Mouse (Mus musculus): ENCODE results near the gene Rprml. TPM values are rescaled to one million over a fixed set of nuclear protein-coding genes. Genes with fewer than 3 reads are reported as not detected.

The Rprml gene
- under 1 TPM in 3 of 4 experiments, not detected in 1; 0.32 to 1.00 (median 0.37) TPM for total RNA-seq (2022)

DNA sequence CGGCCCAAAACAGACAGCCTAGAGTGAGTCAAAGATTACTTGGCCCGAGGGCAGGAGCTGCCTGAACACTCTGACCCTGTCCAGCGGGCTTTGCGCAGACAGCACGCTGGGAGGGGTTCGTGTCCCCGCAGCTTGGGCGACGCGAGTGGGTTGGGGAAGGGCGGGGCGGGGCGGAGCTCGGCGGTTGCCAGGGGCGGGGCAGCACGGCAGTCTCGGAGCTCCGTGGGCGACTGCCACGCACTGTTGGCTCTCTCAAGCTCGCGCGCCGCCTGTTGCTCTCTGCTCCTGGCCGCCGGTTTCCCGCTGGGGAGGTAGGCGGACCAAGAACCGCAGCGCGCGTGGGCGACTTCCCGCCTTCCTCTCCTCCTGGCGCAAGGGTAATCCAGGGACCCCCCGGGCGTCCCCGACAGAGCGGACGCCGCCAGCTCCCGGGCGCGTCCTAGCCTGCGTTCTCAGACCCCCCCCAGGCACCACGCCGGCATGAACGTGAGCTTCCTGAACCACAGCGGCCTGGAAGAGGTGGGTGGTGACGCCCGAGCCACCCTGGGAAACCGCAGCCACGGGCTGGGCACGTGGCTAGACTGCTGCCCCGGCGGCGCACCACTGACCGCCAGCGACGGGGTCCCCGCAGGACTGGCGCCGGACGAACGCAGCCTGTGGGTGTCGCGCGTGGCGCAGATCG, at the start of gene Rprml:
Gene Rprml (plus strand): TSS at position 270 of the 682 bp plus-strand sequence.
- DNase-seq = no peak

DNA sequence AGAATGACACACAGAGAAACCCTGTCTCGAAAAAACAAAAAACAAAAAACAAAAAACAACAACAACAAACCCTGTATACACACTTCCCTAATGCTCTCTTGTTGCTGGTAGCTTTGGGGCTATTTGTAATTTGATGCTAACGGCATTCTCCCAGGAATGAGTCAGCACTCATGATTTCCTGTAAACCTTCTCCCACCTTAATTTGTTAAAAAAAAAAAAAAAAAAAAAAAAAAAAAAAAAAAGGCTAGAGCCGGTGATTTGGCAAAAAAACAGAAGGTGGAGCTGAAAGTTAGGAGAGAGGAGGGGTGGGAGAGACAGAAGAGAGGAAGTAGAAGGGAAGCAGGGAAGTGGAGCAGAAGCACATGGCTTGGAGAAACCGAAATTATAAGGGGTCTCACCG, 42.8 kb upstream of the Rprml start:
- no peak for DNase-seq

DNA sequence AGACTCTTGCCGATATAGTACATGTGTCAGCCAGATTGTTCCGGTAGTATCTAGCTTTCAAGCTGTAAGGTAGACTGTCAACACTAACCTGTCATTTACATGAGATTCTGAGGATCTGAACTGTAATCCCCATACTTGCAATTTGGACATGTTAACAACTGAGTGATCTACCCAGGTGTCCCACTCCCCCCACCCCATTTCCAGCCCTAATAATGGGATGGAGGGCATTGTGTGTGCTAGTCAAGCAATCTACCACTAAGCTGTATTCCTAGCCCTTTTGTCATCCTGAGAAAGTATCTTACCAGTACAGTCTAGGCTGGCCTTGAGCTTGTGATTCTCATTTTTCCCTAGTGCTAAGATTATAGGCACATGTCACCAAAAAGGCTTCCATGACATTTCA, 38.6 kb upstream of the Rprml start:
- DNase-seq = no peak

DNA sequence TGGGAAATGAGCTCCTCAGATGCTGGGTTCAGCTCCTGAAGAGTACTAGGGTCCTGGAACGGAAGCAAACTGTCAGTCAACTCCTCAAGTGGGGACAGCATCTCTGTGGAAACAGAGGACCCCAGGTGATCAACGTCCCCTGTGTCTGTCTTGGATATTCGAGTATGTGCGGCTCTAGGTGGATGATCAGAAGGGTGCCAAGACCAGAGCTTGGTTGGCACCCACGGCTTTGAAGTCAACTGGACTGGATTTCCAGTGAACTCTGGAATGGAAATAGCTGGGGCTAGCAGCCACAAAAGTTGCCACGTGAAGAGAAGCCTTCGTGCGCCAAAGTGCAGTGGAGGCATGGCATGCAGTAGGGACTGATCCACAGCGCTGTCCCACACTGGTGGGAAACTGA, 28.3 kb upstream of the Rprml start, which contains the start of gene Gm884:
Gene Gm884 (minus strand): TSS at position 101 of the 400 bp plus-strand sequence.
- DNase-seq = no peak

DNA sequence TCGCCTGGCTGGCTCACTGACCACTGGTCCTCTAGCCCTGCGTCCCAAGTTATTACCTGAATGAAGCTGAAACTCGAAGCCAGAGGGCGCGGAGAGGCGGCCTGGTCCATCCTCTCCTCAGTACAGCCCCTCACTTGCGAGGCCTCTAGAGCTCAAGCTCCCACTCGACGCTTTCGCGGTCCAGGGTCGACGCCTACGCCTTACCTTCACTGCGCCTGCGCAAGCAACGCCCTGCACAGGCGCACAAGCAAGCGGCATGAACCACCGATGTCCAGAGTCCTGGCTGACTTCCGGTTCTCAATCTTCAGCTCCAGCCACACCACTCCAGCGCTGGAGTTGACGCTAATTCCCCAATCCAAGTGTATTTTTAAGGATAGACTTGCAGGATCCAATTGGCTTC, 21.9 kb upstream of the Rprml start:
- DNase-seq = no peak

DNA sequence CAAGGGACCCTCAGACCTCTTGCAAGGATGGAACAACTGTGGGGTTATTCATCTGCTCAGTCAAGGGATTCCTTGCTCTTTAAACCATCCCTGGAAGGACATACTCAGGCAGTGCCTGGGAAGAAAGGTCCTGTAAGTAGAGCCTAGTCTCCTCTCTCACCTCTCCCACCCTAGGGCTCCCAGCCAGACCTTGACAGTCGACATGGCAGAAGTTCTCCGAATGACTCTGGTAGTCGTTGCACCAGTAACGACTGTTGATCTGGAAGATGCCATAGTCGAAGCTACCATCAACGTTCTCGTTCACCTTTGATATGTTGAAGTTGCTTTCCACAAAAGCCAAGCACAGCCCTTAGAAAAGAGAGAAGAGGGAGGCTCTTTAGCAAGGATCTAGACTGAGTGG, 14.6 kb upstream of the Rprml start:
- no peak for DNase-seq

DNA sequence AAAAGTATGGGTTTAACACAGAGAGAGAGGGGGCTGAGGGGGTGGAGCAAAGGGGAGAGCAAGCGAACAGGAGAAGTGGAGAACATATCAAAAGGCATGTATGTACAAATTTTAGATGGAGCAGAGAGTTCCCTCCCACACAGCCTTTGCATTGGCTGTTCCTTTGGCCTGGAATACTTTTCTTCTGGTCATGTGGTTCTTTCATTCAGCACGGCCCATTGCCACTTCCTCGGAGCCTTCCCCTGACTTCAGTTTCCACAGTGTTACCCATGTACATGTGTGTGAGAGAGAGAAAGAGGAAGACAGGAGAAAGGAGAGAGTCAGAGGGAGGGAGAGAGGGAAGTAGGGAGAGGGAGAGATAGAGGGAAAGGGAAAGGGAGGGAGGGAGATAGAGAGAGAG, 13.9 kb upstream of the Rprml start:
- no peak for DNase-seq

DNA sequence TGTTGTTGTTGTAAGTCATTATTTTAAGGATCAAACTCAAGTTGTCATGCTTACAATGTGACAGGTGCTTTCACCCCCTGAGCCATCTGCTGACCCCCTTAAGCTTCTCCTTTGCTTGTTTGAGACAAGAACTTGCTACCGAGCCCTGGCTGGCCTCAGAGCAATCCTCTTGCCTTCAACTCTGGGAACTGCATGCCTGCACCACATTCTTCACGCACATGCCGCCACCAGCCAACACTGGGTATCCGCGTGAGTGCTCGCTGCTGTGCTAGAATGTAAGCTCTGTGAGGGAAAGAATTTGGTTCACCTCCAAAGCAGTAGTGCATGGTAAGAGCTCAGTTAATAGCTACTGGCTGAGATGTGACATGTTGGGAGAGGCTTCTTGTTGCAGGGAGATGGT, 13.1 kb upstream of the Rprml start:
- no peak for DNase-seq

DNA sequence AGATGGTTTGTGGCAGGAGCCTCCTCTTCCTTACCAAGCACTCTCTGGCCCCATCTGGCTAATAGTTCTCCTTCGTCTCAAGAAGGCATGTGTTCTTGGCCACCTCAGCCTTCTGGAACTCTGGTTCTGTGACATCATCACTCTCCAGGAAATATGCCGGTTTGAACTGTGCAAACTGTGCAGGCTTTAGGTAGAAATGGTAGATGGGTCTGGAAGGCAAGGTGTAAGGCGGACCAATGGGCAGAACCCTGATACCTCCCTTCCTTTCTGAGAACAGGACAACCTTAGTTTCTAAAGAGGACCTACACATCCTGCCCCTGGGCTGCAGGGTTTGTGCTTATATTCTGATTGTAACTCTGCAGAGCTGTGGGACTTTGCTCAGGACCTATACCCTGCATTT, 10.6 kb upstream of the Rprml start, which contains the start of gene Lyzl6:
Gene Lyzl6 (minus strand): TSS at position 101 of the 400 bp plus-strand sequence.
- no peak for DNase-seq

DNA sequence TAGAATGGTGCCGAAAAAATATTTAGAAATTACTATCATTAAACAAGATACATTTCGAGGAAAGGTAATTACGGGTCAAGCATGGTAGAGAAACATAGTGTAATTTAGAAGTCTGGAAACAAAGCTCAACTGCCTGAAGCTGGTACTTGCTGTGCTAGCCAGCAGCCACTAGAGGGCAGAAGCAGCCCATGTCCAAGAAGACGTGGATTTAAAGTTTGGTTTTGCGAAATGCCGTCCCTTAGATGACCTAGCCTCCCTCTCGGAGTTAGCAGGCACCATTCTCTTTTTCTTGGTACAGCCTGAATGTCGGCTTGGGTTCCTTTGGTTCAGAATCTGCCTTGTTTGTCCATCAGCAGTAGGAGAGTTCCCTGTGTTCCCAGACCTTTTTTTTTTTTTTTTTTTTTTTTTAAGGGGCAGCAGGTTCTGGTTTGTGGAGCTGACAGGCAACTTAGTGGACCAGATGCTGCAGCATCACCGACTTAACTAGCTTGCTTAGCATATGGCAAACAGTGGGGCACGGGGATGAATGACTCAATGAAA, 9.9 kb upstream of the Rprml start:
- peak; percentile 13 for DNase-seq

DNA sequence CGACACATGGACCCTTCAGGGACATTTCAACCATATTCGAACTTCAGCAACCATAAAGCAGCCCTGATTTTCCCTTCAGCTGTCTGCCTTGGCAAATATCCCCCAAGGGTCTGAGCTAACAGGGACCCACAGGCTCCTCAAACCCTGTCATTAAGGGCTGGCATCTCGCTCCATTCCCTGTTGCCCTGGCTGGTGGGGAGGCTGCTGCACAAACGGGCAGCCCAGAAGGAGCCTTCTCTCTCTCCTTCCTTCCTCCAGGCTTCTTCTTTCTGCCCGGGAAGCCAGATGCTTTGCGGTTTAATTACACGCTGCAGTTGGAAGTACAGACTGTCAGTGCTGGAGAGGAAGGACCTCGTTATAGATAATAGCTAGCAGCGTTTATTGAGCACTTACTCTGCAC, 6.2 kb upstream of the Rprml start:
- DNase-seq = no peak

DNA sequence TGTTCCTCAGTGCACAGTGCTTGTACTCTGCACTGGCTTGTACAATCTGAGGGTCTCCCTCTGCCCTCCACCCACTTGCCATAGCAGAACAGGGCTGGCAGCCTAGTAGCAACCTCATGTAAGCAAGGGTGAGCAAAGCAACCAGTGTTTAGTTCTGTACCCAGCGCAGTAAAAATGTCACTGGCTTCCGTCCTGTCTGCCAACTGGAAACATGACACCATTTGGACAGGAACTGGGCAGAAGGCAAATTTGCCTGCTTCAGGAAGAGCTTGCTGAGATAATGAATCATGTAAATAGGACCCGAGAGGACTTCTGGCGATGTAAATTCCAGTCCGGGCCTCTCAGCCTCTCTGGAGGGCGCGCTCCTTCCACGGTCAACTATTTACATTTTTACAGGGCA, 3.6 kb upstream of the Rprml start:
- no peak for DNase-seq

DNA sequence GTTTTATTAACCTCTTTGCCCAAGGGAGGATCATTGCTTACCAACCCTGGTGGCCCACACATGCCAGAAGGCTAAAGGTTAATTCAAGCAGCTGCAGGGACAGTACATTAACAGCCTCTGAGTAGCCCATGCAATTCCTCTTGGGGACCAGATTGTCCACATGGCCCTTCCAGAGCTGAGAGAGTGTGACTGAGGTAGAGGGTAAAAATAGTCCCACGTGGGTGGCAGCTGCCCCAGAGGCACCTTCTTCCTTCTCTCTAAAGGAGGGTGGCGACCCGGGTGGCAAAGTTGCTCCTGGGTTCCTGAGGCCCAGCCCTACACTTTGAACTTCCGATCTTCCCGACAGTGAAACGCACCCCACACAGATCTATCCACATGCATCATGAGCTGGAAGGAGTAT, 3.1 kb upstream of the Rprml start:
- no peak for DNase-seq

DNA sequence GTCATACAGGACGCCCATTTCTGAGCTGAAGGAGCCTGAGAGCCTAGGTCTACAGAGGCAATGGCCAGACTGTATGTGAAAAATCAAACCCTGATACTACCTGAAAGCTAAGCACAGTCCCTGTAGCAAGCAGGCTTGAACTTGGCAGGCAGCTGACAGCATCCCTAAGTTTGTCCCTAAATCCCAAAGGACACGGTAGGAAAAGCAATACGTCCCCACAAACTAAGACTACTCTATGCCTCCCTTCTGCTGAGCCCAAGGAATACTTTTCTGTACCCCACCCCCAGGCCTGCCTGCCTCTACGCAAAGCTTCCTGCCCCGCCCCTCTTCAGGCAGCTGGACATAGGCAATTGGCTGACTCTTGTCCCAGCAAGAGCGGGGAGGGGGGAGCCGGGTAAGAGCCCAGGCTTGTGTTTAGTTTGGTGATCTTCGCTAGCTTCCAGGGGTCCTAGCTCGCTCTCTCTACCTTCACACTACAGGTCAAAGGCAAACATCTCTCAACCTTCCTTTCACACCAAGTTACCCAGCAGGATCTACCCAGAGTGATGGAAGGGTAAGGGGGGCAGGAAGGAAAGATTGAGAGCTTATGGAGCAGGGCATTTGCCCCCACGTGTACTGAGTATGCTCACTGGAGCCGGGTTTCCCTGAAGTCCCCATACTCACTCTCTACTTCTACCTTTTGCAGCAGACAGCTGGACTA, 1.3 kb upstream of the Rprml start:
- no peak for DNase-seq

DNA sequence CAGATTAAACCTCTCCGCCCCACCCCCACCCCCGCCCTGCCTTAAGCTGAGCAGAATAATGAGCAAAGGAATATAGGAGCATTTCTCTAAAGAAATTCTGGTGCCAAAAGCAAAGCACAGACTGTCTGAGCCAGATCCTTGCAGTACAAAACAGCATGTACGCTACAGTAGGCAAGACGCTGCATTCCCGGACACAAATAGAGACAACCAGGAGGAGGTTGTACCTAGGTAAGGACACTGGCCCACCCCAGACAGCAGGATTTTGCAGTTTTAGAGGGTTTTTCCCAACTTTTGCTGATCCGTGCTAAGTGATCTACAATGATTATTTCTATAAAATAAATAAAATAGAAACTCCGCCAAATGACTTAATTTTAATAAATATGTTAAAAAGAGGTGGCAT, 714 bp upstream of the Rprml start:
- DNase-seq = no peak

DNA sequence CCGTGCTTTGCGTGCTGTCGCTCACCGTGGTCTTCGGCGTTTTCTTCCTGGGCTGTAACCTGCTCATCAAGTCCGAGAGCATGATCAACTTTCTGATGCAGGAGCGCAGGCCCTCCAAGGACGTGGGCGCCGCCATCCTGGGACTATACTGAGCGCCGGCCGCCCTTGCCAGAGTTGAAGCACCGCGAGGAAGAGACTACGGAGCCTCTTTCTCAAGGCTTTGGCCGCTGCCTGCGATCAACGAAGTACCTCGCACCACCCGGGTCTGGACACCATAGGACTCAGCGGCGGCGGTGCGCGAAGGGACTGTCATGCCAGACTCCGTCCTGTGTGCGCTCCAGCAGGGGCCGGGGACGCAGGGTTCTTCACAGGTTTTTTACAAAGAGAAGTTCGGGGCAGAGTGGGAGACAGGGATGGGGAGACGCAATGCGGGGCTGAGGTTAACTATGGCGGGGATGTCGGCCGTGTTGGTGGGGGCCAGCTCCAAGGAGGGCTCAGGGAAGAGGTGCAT, 668 bp downstream of the Rprml start:
- DNase-seq = no peak

DNA sequence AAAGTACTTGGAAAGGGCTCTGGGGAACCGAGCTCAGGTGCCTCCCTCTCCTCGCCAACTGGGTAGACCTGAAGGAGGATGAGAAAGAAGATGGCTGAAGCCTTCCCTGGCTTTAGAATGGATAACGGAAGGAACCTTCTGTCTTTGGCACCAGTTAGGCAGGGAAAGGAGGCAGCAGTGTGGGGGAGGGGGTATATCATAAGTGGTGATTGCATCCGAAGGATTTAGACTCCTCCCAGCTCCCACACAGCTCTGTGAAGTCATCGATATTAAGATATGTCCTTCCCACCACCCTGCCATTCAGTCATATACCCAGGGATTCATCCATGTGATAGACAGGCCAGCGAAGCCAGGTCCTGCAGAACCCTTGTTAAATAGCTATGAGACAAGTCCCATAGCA, 2.1 kb downstream of the Rprml start:
- no peak for DNase-seq

DNA sequence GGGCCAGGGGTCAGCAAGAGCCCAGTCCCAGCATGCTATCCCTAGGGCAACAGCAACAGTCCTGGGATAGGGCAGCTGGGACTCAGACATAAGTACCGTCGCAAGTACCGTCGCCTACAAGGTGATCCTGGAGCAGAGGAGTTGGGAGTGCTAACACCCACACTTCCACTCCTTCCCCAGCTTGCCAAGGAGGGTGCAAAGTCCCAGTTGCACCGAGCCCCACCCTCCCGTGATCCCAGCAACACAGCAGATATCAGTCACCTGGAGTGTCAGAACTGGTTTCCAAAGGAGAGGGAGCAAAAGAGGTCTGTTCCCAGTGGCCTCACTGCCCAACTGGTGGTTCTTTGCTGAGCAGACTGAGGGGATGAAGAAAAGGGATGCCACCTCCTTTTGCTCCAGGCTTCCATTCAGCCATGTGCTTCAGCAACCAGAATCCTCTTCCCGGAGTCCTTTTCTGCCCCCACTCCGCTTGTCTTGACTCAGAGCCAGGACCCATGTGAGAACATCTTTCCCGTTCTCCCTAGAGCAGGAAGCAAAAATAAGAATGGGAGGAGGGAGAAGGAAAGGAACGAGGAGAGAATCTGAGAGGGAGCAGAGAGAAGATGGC, 4.1 kb downstream of the Rprml start:
- no peak for DNase-seq

DNA sequence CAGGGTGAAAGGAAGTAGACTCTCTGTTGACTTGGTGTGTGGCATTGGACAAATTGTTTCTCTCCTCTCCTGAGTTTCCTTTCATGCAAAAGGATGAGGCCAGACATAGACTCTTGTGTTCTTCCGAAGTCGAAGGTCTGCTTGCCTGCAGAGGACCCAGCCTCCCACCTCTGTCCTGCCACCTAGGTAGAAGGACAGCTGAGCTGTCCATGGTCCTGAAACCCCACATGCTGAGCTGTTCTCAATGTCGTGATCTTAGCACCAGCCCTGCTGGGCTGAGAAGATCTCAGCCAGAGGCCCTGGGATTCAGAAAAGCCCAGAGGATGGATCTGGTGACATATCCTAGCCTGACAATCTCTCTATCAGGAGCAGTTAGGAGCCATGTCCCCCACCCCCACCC, 7.2 kb downstream of the Rprml start:
- DNase-seq = no peak

DNA sequence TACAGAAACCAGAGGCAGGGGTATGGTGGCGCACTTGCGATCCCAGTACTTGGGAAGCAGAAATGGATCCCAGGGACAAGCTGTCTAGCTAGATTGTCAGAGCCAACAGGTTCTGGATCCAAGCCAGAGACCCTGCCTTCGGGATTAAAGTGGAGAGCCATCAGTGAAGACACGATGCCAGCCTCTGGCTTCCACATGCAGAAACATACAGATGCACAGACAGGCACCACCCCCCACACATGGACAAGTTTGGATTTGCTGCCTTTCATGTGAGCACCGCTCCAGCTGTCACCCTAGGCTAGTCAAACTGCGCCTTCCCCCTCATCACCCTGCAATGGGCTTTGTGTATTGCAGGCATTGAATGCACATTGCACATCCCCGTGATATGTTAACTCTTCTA, 8.8 kb downstream of the Rprml start:
- no peak for DNase-seq

DNA sequence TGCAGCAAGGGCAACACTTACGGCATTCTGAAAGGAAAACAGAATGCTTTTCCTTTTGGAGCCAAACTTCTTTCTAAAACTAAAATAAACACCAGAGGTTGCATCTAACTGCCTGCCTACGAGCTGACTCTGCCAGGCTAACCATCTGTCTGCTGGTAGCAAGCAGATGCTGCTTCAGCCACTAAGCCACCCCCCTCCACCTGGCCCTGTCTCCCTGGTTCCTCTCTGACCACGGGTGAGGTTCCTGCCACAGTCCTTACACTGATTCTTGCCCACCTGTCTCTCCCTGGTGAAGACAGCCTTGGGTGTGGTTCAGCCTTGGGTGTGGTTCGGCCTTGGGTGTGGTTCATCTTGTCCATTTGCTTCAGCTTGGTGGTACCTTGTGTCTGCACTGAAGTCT, 12.5 kb downstream of the Rprml start:
- DNase-seq = no peak

DNA sequence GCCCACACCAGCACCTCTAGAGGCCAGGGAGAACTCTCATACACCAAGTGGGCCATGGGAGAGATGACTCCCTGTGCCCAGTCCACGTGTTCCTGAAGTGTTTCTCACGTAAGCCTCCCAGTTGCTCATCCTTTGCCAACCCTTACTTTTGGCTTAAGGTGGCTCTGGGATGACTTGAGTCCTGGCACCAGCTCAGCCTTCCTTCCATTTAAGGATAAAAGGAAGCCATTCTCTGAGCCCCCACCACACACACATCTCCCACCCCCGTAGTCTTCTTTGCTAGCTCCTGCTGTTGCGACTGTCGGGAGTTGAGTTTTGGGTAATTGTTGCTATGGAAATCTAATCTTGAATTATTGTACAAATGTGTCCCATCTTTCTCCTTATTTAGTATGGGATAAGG, 13.2 kb downstream of the Rprml start:
- DNase-seq = no peak

DNA sequence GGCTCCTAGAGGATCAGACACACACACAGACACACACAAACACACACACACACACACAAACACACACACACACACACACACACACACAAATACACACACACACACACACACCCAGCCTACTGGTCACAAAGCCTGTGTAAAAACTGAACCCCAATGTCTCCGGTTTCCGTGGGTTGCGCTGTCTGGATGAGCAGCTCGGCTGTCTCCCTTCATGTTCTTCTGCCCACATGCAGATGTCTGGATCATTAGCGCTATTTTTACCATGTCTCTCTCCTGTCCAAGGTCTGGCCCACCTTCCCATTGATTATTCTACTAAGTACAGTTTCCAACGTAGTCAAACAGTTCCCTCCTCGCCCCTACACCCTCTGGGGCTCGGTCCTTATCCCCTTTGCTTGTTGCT, 13.7 kb downstream of the Rprml start:
- DNase-seq = no peak

Measured in adrenal gland, adult 8-10 months (tissue).